Mouse (Mus musculus) CH12.LX (cell line): ENCODE results near the gene Clk3. TPM values are rescaled to one million over a fixed set of nuclear protein-coding genes. Genes with fewer than 3 reads are reported as not detected.

Experiments
- DNase-seq: peaks from one replicate; pipeline ENCODE4 v3.0.0-alpha.2; 2013; ENCODE audit errors: extremely low read depth
- H3K27ac ChIP-seq: 2 replicates; pipeline ENCODE4 v1.5.1; 2012; ENCODE audit warnings: low read depth, mild to moderate bottlenecking, control low read depth, moderate library complexity; ENCODE audit not compliant: insufficient read depth
- H3K27me3 ChIP-seq: replicated peaks from 2 replicates; pipeline ENCODE3; 2012; ENCODE audit warnings: inconsistent platforms
- H3K36me3 ChIP-seq, 2 experiments: replicated peaks in 1 of 2; 2 replicates each; pipeline versions ENCODE3 to v1.6.1; 2012; ENCODE audit warnings: inconsistent platforms in 1 of 2, low read length in 1 of 2, mild to moderate bottlenecking in 1 of 2, mixed read lengths in 1 of 2, moderate library complexity in 1 of 2; ENCODE audit not compliant: control insufficient read depth in 1 of 2, insufficient read depth in 1 of 2
- H3K4me1 ChIP-seq, 2 experiments: 2 replicates each; pipeline ENCODE4 v1.6.1; 2012; ENCODE audit warnings: inconsistent platforms in 1 of 2, moderate library complexity in 1 of 2; ENCODE audit not compliant: insufficient read depth in 2 of 2, control insufficient read depth in 1 of 2
- H3K4me2 ChIP-seq: 2 replicates; pipeline ENCODE4 v1.6.1; 2012; ENCODE audit warnings: low read depth, mild to moderate bottlenecking, control low read depth; ENCODE audit not compliant: poor library complexity, insufficient read depth, severe bottlenecking
- H3K4me3 ChIP-seq, 3 experiments: fragments of 150-350 bp in 1 of 3; sonication (generic) in 1 of 3; replicated peaks in 1 of 3; 2 replicates each; pipeline versions ENCODE3 to v1.5.1; 2011 to 2012; ENCODE audit warnings: low read depth in 2 of 3, low read length in 2 of 3, mild to moderate bottlenecking in 2 of 3, moderate library complexity in 2 of 3, control low read depth in 1 of 3, improper control_type of control experiment in 1 of 3, inconsistent platforms in 1 of 3, mixed read lengths in 1 of 3; ENCODE audit not compliant: poor library complexity in 1 of 3
- H3K79me2 ChIP-seq: replicated peaks from 2 replicates; pipeline ENCODE4 v1.6.1; 2012; ENCODE audit warnings: mild to moderate bottlenecking, moderate library complexity; ENCODE audit not compliant: control insufficient read depth, poor library complexity, insufficient read depth, severe bottlenecking; ENCODE audit errors: extremely low read depth
- H3K9ac ChIP-seq: 2 replicates; pipeline ENCODE4 v1.6.1; 2012; ENCODE audit warnings: low read depth, mild to moderate bottlenecking, control low read depth, moderate library complexity; ENCODE audit not compliant: insufficient read depth
- H3K9me3 ChIP-seq: replicated peaks from 2 replicates; pipeline ENCODE3; 2012; ENCODE audit warnings: low read length, inconsistent platforms, mixed read lengths
- BHLHE40 ChIP-seq: IDR thresholded peaks from 2 replicates; pipeline ENCODE4 v1.6.1; 2011; ENCODE audit warnings: mild to moderate bottlenecking, low read depth, low read length, improper control_type of control experiment
- CHD2 ChIP-seq: IDR thresholded peaks from 2 replicates; pipeline ENCODE4 v1.6.1; 2011; ENCODE audit warnings: low read length, improper control_type of control experiment
- CTCF ChIP-seq, 2 experiments: IDR thresholded peaks in 1 of 2; conservative IDR thresholded peaks in 1 of 2; 2 replicates each; pipeline ENCODE4 v1.5.1; 2011 to 2012; ENCODE audit warnings: low read depth in 2 of 2, low read length in 2 of 2, improper control_type of control experiment in 1 of 2, inconsistent platforms in 1 of 2, mild to moderate bottlenecking in 1 of 2, moderate library complexity in 1 of 2
- EP300 ChIP-seq: IDR thresholded peaks from 2 replicates; pipeline ENCODE4 v1.6.1; 2011; ENCODE audit warnings: low read length, improper control_type of control experiment
- ETS1 ChIP-seq: conservative IDR thresholded peaks from 2 replicates; pipeline ENCODE4 v1.6.1; 2012; ENCODE audit warnings: low read depth, mild to moderate bottlenecking, inconsistent platforms, low read length, improper control_type of control experiment, moderate library complexity
- HCFC1 ChIP-seq: IDR thresholded peaks from 2 replicates; pipeline ENCODE4 v1.6.1; 2012; ENCODE audit warnings: low read depth, mild to moderate bottlenecking, inconsistent platforms, low read length, improper control_type of control experiment
- IRF4 ChIP-seq: IDR thresholded peaks from 2 replicates; pipeline ENCODE4 v1.6.1; 2014; ENCODE audit warnings: low read depth, mild to moderate bottlenecking, inconsistent platforms, low read length, improper control_type of control experiment
- JUND ChIP-seq: conservative IDR thresholded peaks from 2 replicates; pipeline ENCODE4 v1.6.1; 2011; ENCODE audit warnings: low read depth, low read length, improper control_type of control experiment
- KAT2A ChIP-seq: IDR thresholded peaks from 2 replicates; pipeline ENCODE4 v1.6.1; 2012; ENCODE audit warnings: low read length, improper control_type of control experiment, inconsistent platforms; ENCODE audit not compliant: insufficient replicate concordance
- MAFK ChIP-seq: IDR thresholded peaks from 2 replicates; pipeline ENCODE4 v1.6.1; 2011; ENCODE audit warnings: low read length, improper control_type of control experiment; ENCODE audit not compliant: insufficient replicate concordance
- MAX ChIP-seq: IDR thresholded peaks from 2 replicates; pipeline ENCODE4 v1.6.1; 2011; ENCODE audit warnings: low read length, improper control_type of control experiment
- MEF2A ChIP-seq: IDR thresholded peaks from 2 replicates; pipeline ENCODE4 v1.6.1; 2014; ENCODE audit warnings: low read depth, mild to moderate bottlenecking, inconsistent platforms, low read length, improper control_type of control experiment, borderline replicate concordance
- MYC ChIP-seq: IDR thresholded peaks from 2 replicates; pipeline ENCODE4 v1.6.1; 2011; ENCODE audit warnings: low read depth, mild to moderate bottlenecking, improper control_type of control experiment, low read length
- NELFE ChIP-seq: IDR thresholded peaks from 2 replicates; pipeline ENCODE4 v1.6.1; 2011; ENCODE audit warnings: low read depth, low read length, improper control_type of control experiment
- NRF1 ChIP-seq: IDR thresholded peaks from 2 replicates; pipeline ENCODE4 v1.6.1; 2014; ENCODE audit warnings: low read depth, mild to moderate bottlenecking, inconsistent platforms, low read length, improper control_type of control experiment, moderate library complexity
- PAX5 ChIP-seq: IDR thresholded peaks from 2 replicates; pipeline ENCODE4 v1.6.1; 2012; ENCODE audit warnings: low read length, inconsistent platforms, mixed read lengths
- RAD21 ChIP-seq: IDR thresholded peaks from 2 replicates; pipeline ENCODE4 v1.6.1; 2011; ENCODE audit warnings: low read depth, mild to moderate bottlenecking, low read length, improper control_type of control experiment, moderate library complexity
- RCOR1 ChIP-seq: conservative IDR thresholded peaks from 2 replicates; pipeline ENCODE4 v1.6.1; 2012; ENCODE audit warnings: low read depth, mild to moderate bottlenecking, inconsistent platforms, low read length, improper control_type of control experiment
- SIN3A ChIP-seq: IDR thresholded peaks from 2 replicates; pipeline ENCODE4 v1.6.1; 2012; ENCODE audit warnings: low read length, improper control_type of control experiment, inconsistent platforms
- SMC3 ChIP-seq: IDR thresholded peaks from 2 replicates; pipeline ENCODE4 v1.6.1; 2011; ENCODE audit warnings: low read depth, low read length, improper control_type of control experiment
- USF1 ChIP-seq: IDR thresholded peaks from 2 replicates; pipeline ENCODE4 v1.6.1; 2014; ENCODE audit warnings: low read depth, mild to moderate bottlenecking, inconsistent platforms, low read length, improper control_type of control experiment
- USF2 ChIP-seq: conservative IDR thresholded peaks from 2 replicates; pipeline ENCODE4 v1.6.1; 2011; ENCODE audit warnings: low read depth, low read length, improper control_type of control experiment
- ZC3H11A ChIP-seq: IDR thresholded peaks from 2 replicates; pipeline ENCODE4 v1.6.1; 2012; ENCODE audit warnings: low read depth, mild to moderate bottlenecking, inconsistent platforms, low read length, improper control_type of control experiment
- ZMIZ1 ChIP-seq: IDR thresholded peaks from 2 replicates; pipeline ENCODE4 v1.6.1; 2012; ENCODE audit warnings: low read depth, mild to moderate bottlenecking, inconsistent platforms, low read length, improper control_type of control experiment
- ZNF384 ChIP-seq: IDR thresholded peaks from 2 replicates; pipeline ENCODE4 v1.6.1; 2012; ENCODE audit warnings: low read depth, low read length, improper control_type of control experiment, inconsistent platforms
- dilution Hi-C: fragments of 300-500 bp; cut with MboI; formaldehyde crosslinking; loops from 2 replicates; pipeline ENCODE4 v1.14.3; 2020; ENCODE audit warnings: low sequenced_read_pairs; ENCODE audit not compliant: extremely low pct_unique_long_range_greater_than_20kb, extremely low pct_ligation_motif_present
- in situ Hi-C: fragments of 300-500 bp; cut with MboI; formaldehyde crosslinking; loops from 3 replicates; pipeline ENCODE4 v1.14.3; 2019; ENCODE audit warnings: low sequenced_read_pairs, low pct_ligation_motif_present, low pct_unique_long_range_greater_than_20kb, mixed read lengths
- polyA plus RNA-seq: library from polyadenylated mRNA; unstranded; fragments of >175 nt; gene quantifications from 2 replicates; pipeline ENCODE4 v1.2.1, GENCODE M21; 2012; ENCODE audit warnings: low read depth; ENCODE audit not compliant: insufficient read length
- total RNA-seq, 2 experiments: library from RNA; depleted of rRNA; stranded (reverse); fragments of 300-350 nt in 1 of 2; fragments of >200 nt in 1 of 2; gene quantifications; 2 replicates each; pipeline ENCODE4 v1.2.3; 2012 to 2014

Gene Clk3
- total and polyA plus RNA-seq, 3 experiments, result 46.7 to 87.7 (median 62.4) TPM

GRCm38 (mm10) chr9:57775026-57775425, 9.4 kb upstream of the Clk3 start:
- no peaks in the 10 kb centered on the region for H3K9me3 ChIP-seq
- no peak for DNase-seq
- no peaks in the 10 kb centered on the region for H3K36me3 ChIP-seq
- no peak for TF ChIP-seq PAX5
- TF ChIP-seq RAD21, result no peak
- no peak for TF ChIP-seq MAFK
- no peak for TF ChIP-seq JUND
- TF ChIP-seq MEF2A, result no peak
- no peak for TF ChIP-seq NELFE
- no peak for TF ChIP-seq USF2
- no peak for TF ChIP-seq NRF1
- TF ChIP-seq HCFC1, result no peak
- TF ChIP-seq ZNF384, result no peak
- no peak for TF ChIP-seq USF1
- TF ChIP-seq IRF4, result no peak
- TF ChIP-seq KAT2A, result no peak
- no peak for TF ChIP-seq ZC3H11A
- no peak for TF ChIP-seq CHD2
- TF ChIP-seq SMC3, result no peak
- no peak for TF ChIP-seq SIN3A
- no peak for TF ChIP-seq RCOR1
- H3K79me2 ChIP-seq, result no peaks in the 10 kb centered on the region
- no peak overlapping the region for H3K9ac ChIP-seq
- in situ Hi-C loops (loop anchor here (5.0 kb wide), 1 partner anchor 222 kb away; no protein-coding TSS in a partner anchor), dilution Hi-C loops (no loop called here)
- H3K4me1 ChIP-seq, result peaks cover 3 to 10% of the 10 kb centered on the region in 2 experiments
- H3K27ac ChIP-seq, result no peak overlapping the region
- no peaks in the 10 kb centered on the region for H3K27me3 ChIP-seq
- H3K4me2 ChIP-seq, result no peak overlapping the region
- H3K4me3 ChIP-seq, result no peak overlapping the region

GRCm38 (mm10) chr9:57774168-57774567, 8.5 kb upstream of the Clk3 start:
- H3K9me3 ChIP-seq, result no peaks in the 10 kb centered on the region
- no peaks in the 10 kb centered on the region for H3K36me3 ChIP-seq
- no peak overlapping the region for H3K4me3 ChIP-seq
- TF ChIP-seq SMC3 (peak; percentile 60), IRF4 (no peak), RCOR1 (no peak), BHLHE40 (no peak), ETS1 (no peak), RAD21 (peak; percentile 47), EP300 (no peak), CTCF (conservative IDR thresholded peaks at IDR 0.05 in 1 of 2, IDR thresholded peaks at IDR 0.05 in 1 of 2; ENCODE audit: low read depth in 2 of 2, low read length in 2 of 2) (peak in 1 of 2 experiments; percentile 73; a peak in 2 of 4 replicates), ZMIZ1 (no peak), MAX (0 out of 2 replicates have a peak, but pooled peaks have one; percentile 15), MYC (peak; percentile 94)
- TF ChIP-seq, all 38 proteins: peak for 5
- H3K27me3 ChIP-seq, result no peaks in the 10 kb centered on the region
- in situ Hi-C loops (no loop called here), dilution Hi-C loops (no loop called here)
- H3K4me2 ChIP-seq, result no peak overlapping the region
- DNase-seq, result peak; percentile 46
- H3K27ac ChIP-seq, result no peak overlapping the region
- no peak overlapping the region for H3K9ac ChIP-seq
- H3K4me1 ChIP-seq, result peaks cover 11 to 19% of the 10 kb centered on the region in 2 experiments
- H3K79me2 ChIP-seq, result no peaks in the 10 kb centered on the region
